Mouse (Mus musculus): ENCODE data around the gene Kalrn. TPM values are rescaled to one million over a fixed set of nuclear protein-coding genes. Genes with fewer than 3 reads are reported as not detected.

Kalrn gene
- polyA plus RNA-seq, 1 experiment from 2014 or later: 22.4 TPM

DNA sequence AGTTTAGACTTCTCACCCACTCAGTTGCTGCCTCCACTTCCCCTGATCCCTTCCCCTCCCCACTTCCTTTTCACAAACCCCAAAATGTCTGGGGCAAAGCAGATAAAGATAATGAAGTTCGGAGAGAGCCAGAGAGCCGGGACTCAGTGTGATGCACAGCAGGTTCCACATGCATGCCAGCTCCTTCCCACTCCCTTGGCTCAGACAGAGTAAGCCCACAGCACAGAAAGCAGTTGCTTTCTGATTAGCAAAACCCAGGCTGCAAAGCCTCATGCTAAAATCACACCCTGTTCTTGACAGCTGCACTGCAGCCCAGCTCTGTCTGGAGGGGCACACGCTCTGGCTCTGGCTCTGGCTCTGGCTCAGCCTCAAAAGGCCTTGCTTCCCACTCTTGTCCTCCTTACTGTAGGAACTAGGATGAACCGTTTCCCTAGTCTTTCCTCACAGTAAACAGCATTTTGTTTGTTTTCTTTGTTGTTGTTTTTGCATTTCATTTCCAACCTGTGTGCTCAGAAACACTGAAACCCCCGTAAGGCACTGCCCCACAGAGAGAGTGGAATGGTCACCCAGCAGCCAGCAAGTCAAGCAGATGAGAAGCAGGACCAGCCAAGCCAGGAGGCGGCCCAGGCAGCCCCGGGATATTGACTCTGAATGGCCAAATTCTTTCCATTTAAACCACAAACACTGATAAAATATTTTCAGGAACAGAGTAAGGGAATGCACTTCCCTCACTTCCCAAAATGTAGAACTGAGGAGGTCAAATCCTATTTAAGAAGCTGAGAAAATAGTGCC lies 230.8 kb downstream of the Kalrn start:
- H3K9ac ChIP-seq (ENCODE audit: low read length): no peak overlapping the region
- H3K9me3 ChIP-seq (ENCODE audit: control insufficient read depth, low read length): no peaks in the 10 kb centered on the region
- no peaks in the 10 kb centered on the region for H3K27me3 ChIP-seq (ENCODE audit: control insufficient read depth, insufficient read depth, low read length)
- WGBS: 79% methylated on average over 7 of the region's 7 CpGs
- H3K27ac ChIP-seq (ENCODE audit: low read depth, low read length): no peak overlapping the region
- no peaks in the 10 kb centered on the region for H3K4me1 ChIP-seq (replicated peaks; ENCODE audit: control insufficient read depth, insufficient read depth, low read length)
- H3K4me3 ChIP-seq (ENCODE audit: low read depth, low read length): no peak overlapping the region
- no peak overlapping the region for H3K4me2 ChIP-seq (ENCODE audit: low read depth, low read length, severe bottlenecking)
- ATAC-seq (replicated peaks; ENCODE audit: low FRiP score) (no peak), DNase-seq (ENCODE audit: low spot score) (no peak)
- H3K36me3 ChIP-seq (ENCODE audit: control insufficient read depth, insufficient read depth, low read length): no peaks in the 10 kb centered on the region

DNA sequence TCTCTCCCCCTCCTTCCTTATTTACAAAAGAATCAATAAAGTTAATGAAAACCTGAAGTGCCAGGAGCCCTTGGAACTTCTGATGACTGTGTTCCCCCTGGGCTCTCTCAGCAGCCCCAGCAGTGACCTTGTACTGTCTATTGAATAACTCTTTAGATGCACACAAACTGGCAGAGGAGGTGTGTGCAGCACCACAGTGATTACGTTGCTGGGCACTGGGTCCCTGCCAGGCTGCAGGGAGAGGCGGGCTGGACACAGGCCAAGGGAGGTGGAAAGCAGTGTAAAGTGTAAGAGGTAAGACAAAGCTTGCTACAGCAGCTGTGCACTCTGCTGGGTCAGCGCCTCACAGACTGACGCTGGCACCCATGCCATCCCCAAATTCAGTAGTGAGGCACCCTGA lies 238.4 kb downstream of the Kalrn start:
- H3K27me3 ChIP-seq (ENCODE audit: control insufficient read depth, insufficient read depth, low read length): no peaks in the 10 kb centered on the region
- H3K27ac ChIP-seq (ENCODE audit: low read depth, low read length): no peak overlapping the region
- H3K9ac ChIP-seq (ENCODE audit: low read length): no peak overlapping the region
- ATAC-seq (replicated peaks; ENCODE audit: low FRiP score) (no peak), DNase-seq (ENCODE audit: low spot score) (no peak)
- H3K4me1 ChIP-seq (replicated peaks; ENCODE audit: control insufficient read depth, insufficient read depth, low read length): no peaks in the 10 kb centered on the region
- 80% methylated on average over 4 of the region's 4 CpGs for WGBS
- no peaks in the 10 kb centered on the region for H3K9me3 ChIP-seq (ENCODE audit: control insufficient read depth, low read length)
- H3K4me2 ChIP-seq (ENCODE audit: low read depth, low read length, severe bottlenecking): no peak overlapping the region
- no peak overlapping the region for H3K4me3 ChIP-seq (ENCODE audit: low read depth, low read length)
- no peaks in the 10 kb centered on the region for H3K36me3 ChIP-seq (ENCODE audit: control insufficient read depth, insufficient read depth, low read length)

DNA sequence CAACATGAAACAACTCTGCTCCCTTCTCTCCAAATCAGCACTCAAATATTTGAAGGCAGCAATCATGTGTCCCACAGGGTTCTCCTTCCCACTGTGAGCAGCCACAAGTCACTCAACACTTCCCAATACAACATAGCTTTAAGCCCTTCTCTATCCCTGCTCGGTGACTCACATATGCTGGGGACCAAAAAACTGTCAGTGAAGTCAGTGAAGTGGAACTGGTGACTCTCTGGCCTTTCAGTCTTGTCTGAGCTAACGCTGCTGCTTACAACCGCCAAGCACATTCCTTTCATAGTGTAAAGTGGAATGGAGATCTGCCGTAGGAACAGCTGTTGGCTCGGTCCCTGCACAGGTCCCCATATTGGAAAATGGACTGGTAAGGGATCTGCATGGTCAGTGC lies 241.7 kb downstream of the Kalrn start:
- Histone ChIP-seq H3K4me1 (replicated peaks; ENCODE audit: control insufficient read depth, insufficient read depth, low read length) (no peaks in the 10 kb centered on the region), H3K27me3 (ENCODE audit: control insufficient read depth, insufficient read depth, low read length) (no peaks in the 10 kb centered on the region), H3K9me3 (ENCODE audit: control insufficient read depth, low read length) (no peaks in the 10 kb centered on the region), H3K4me2 (ENCODE audit: low read depth, low read length, severe bottlenecking) (no peak overlapping the region), H3K27ac (ENCODE audit: low read depth, low read length) (no peak overlapping the region), H3K4me3 (ENCODE audit: low read depth, low read length) (no peak overlapping the region), H3K9ac (ENCODE audit: low read length) (no peak overlapping the region), H3K36me3 (ENCODE audit: control insufficient read depth, insufficient read depth, low read length) (no peaks in the 10 kb centered on the region)
- WGBS: 60% methylated on average over 5 of the region's 5 CpGs
- DNase-seq (ENCODE audit: low spot score) (no peak), ATAC-seq (replicated peaks; ENCODE audit: low FRiP score) (no peak)

DNA sequence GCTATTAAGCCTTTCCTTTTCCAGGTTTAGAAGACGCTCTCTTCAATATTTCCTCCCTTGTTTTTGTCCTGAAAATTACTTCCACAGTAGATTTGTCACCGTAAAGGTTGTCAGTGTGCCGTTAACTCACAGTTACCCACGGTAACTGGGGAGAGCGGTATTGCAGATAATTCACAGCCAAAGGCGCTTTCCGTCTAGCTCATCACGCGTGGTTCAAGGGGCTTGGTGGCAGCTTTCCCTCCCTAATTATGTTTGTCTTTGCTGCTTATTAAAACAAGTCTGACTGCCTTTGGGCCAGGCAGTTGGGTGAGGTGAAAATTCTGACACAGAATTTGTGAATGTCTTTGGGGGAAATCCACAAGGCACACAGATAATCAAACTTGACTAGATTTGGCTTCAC lies 243.5 kb downstream of the Kalrn start:
- Histone ChIP-seq H3K4me2 (ENCODE audit: low read depth, low read length, severe bottlenecking) (no peak overlapping the region), H3K27me3 (ENCODE audit: control insufficient read depth, insufficient read depth, low read length) (no peaks in the 10 kb centered on the region), H3K9ac (ENCODE audit: low read length) (no peak overlapping the region), H3K36me3 (ENCODE audit: control insufficient read depth, insufficient read depth, low read length) (no peaks in the 10 kb centered on the region), H3K27ac (ENCODE audit: low read depth, low read length) (no peak overlapping the region), H3K4me1 (replicated peaks; ENCODE audit: control insufficient read depth, insufficient read depth, low read length) (no peaks in the 10 kb centered on the region), H3K9me3 (ENCODE audit: control insufficient read depth, low read length) (no peaks in the 10 kb centered on the region), H3K4me3 (ENCODE audit: low read depth, low read length) (no peak overlapping the region)
- DNase-seq (ENCODE audit: low spot score): no peak
- 58% methylated on average over 9 of the region's 9 CpGs for WGBS
- no peak for ATAC-seq (replicated peaks; ENCODE audit: low FRiP score)

DNA sequence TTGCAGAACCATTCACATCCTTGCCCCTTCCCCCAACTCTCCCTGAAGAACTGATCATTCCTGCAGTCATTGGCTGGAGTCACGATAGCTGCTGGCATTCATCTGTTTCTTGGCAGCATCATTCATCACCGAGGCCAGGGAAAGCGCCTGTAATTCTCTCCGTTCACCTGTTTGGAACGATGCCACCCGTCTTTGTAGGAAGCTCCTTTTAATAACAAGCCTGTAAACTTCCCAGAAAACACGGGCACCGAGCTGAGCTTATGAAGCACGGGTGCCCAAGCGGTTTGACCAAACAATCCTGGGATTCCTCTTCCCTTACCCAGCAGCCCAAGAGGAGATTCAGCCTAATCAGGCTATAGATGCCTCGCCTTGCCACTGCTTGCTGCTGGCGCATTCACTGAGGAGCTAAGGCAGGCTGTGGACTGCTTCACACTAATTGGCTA lies 243.9 kb downstream of the Kalrn start:
- Histone ChIP-seq H3K27me3 (ENCODE audit: control insufficient read depth, insufficient read depth, low read length) (no peaks in the 10 kb centered on the region), H3K9me3 (ENCODE audit: control insufficient read depth, low read length) (no peaks in the 10 kb centered on the region), H3K4me3 (ENCODE audit: low read depth, low read length) (no peak overlapping the region), H3K9ac (ENCODE audit: low read length) (no peak overlapping the region), H3K4me2 (ENCODE audit: low read depth, low read length, severe bottlenecking) (no peak overlapping the region), H3K27ac (ENCODE audit: low read depth, low read length) (no peak overlapping the region), H3K36me3 (ENCODE audit: control insufficient read depth, insufficient read depth, low read length) (no peaks in the 10 kb centered on the region), H3K4me1 (replicated peaks; ENCODE audit: control insufficient read depth, insufficient read depth, low read length) (no peaks in the 10 kb centered on the region)
- DNase-seq (ENCODE audit: low spot score): no peak
- ATAC-seq (replicated peaks; ENCODE audit: low FRiP score): no peak; the same call in 1 of the 2 replicates
- WGBS: 69% methylated on average over 12 of the region's 12 CpGs

DNA sequence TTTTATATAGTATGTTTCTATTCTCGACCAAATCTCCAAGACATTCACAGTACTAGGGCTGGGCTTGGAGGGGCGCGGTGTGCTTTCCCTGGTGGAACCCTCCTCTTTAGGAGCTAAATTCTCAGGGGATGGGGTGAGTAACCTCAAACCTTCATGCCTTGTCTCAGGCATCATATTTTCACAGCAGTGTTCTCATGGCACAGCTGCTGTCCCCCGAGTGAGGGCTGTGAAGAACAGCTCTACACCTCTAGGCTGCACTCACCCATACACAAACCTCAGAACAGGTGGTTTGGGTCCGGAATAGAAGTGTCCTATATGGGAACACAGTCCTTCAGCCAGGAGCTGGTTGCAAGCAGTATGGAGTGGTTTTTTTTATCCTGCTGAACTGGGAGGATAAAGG lies 245.4 kb downstream of the Kalrn start:
- H3K9me3 ChIP-seq (ENCODE audit: control insufficient read depth, low read length): no peaks in the 10 kb centered on the region
- no peak for DNase-seq (ENCODE audit: low spot score)
- no peak overlapping the region for H3K4me3 ChIP-seq (ENCODE audit: low read depth, low read length)
- ATAC-seq (replicated peaks; ENCODE audit: low FRiP score): no peak
- WGBS: 89% methylated on average over 5 of the region's 5 CpGs
- no peak overlapping the region for H3K9ac ChIP-seq (ENCODE audit: low read length)
- H3K27ac ChIP-seq (ENCODE audit: low read depth, low read length): no peak overlapping the region
- no peaks in the 10 kb centered on the region for H3K27me3 ChIP-seq (ENCODE audit: control insufficient read depth, insufficient read depth, low read length)
- no peaks in the 10 kb centered on the region for H3K36me3 ChIP-seq (ENCODE audit: control insufficient read depth, insufficient read depth, low read length)
- no peaks in the 10 kb centered on the region for H3K4me1 ChIP-seq (replicated peaks; ENCODE audit: control insufficient read depth, insufficient read depth, low read length)
- no peak overlapping the region for H3K4me2 ChIP-seq (ENCODE audit: low read depth, low read length, severe bottlenecking)

DNA sequence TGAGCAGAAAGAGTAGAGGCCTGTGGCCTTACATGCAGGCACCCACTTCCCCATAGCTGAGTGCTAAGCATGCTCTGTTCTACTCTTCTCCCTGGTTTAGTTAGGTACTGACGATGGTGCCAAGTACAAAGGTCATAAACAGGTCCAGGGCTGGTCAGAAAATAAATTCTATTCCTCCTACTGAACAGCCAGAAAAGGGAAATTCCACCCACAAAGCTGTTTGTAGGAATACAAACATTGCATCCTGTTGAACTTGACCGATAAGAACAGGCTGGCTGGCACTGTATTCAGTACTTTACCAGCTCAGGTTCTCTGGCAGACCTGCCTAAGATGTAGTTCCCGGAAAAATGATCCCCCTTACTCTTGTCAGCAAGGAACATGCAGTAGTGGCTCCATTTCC lies 247.5 kb downstream of the Kalrn start:
- Histone ChIP-seq H3K27me3 (ENCODE audit: control insufficient read depth, insufficient read depth, low read length) (no peaks in the 10 kb centered on the region), H3K9me3 (ENCODE audit: control insufficient read depth, low read length) (no peaks in the 10 kb centered on the region), H3K36me3 (ENCODE audit: control insufficient read depth, insufficient read depth, low read length) (no peaks in the 10 kb centered on the region), H3K4me2 (ENCODE audit: low read depth, low read length, severe bottlenecking) (no peak overlapping the region), H3K27ac (ENCODE audit: low read depth, low read length) (no peak overlapping the region), H3K4me3 (ENCODE audit: low read depth, low read length) (no peak overlapping the region), H3K4me1 (replicated peaks; ENCODE audit: control insufficient read depth, insufficient read depth, low read length) (no peaks in the 10 kb centered on the region), H3K9ac (ENCODE audit: low read length) (no peak overlapping the region)
- DNase-seq (ENCODE audit: low spot score) (no peak), ATAC-seq (replicated peaks; ENCODE audit: low FRiP score) (no peak)
- 90% methylated on average over 3 of the region's 3 CpGs for WGBS

DNA sequence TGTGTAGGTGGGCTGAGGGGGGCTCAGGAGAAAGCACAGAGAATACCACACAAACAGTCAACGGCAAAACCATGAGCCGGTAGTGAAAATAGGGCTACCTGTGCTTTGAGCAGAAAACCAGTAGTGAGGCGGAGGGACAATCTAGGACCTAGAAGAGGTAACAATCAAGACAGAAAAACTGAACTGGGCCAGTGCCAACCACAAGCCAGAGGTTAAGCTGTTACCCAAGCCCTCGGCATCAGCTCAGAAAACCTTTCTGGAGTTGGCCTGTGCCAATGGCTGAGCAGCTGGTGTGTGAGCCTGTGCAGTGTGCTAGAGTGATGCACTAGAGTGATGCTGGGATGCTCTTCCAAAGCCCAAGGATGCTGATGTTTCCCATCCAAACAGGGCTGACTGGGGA lies 248.2 kb downstream of the Kalrn start:
- H3K27ac ChIP-seq (ENCODE audit: low read depth, low read length): no peak overlapping the region
- H3K4me1 ChIP-seq (replicated peaks; ENCODE audit: control insufficient read depth, insufficient read depth, low read length): no peaks in the 10 kb centered on the region
- no peak overlapping the region for H3K4me3 ChIP-seq (ENCODE audit: low read depth, low read length)
- ATAC-seq (replicated peaks; ENCODE audit: low FRiP score) (no peak), DNase-seq (ENCODE audit: low spot score) (no peak)
- no peak overlapping the region for H3K4me2 ChIP-seq (ENCODE audit: low read depth, low read length, severe bottlenecking)
- H3K9me3 ChIP-seq (ENCODE audit: control insufficient read depth, low read length): no peaks in the 10 kb centered on the region
- H3K9ac ChIP-seq (ENCODE audit: low read length): no peak overlapping the region
- no peaks in the 10 kb centered on the region for H3K36me3 ChIP-seq (ENCODE audit: control insufficient read depth, insufficient read depth, low read length)
- H3K27me3 ChIP-seq (ENCODE audit: control insufficient read depth, insufficient read depth, low read length): no peaks in the 10 kb centered on the region
- WGBS: 92% methylated on average over 4 of the region's 4 CpGs

GRCm38 (mm10) chr16:34324735-34325134 lies 248.6 kb downstream of the Kalrn start:
- 81% methylated on average over 3 of the region's 3 CpGs for WGBS
- Histone ChIP-seq H3K9me3 (ENCODE audit: control insufficient read depth, low read length) (no peaks in the 10 kb centered on the region), H3K4me3 (ENCODE audit: low read depth, low read length) (no peak overlapping the region), H3K4me2 (ENCODE audit: low read depth, low read length, severe bottlenecking) (no peak overlapping the region), H3K9ac (ENCODE audit: low read length) (no peak overlapping the region), H3K4me1 (replicated peaks; ENCODE audit: control insufficient read depth, insufficient read depth, low read length) (no peaks in the 10 kb centered on the region), H3K27ac (ENCODE audit: low read depth, low read length) (no peak overlapping the region), H3K27me3 (ENCODE audit: control insufficient read depth, insufficient read depth, low read length) (no peaks in the 10 kb centered on the region), H3K36me3 (ENCODE audit: control insufficient read depth, insufficient read depth, low read length) (no peaks in the 10 kb centered on the region)
- DNase-seq (ENCODE audit: low spot score) (no peak), ATAC-seq (replicated peaks; ENCODE audit: low FRiP score) (no peak)
